Comparison of ENCODE assay signal across 8 mouse cellular contexts in the genomic region with DNA sequence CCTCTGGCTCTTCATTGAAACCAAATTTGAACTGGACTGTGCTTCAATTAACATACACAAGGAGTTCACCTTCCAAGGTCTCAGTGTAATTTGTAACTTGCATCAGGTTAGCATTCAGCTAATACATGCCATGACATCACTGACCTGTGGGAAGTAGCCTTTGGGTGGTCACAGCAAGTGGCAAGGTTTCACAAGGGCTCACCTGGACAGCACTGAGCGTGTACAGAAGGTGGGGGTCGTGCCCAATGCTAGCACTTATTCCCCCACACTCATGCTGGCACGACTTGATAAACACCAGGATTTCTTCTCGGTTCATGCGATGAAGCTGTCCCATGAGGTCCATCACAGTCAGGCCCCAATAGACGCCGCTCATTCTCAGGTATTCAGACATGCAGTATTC. TPM values are rescaled to one million over a fixed set of nuclear protein-coding genes. Genes with fewer than 3 reads are reported as not detected.
DNase-seq lines count a peak whose midpoint lies in the region; ATAC-seq and TF ChIP-seq lines count a peak whose summit lies in the region.

No protein-coding gene starts in this region.

- no peaks in the 10 kb centered on the region for H3K27me3 ChIP-seq in heart, embryonic 10.5 days (ENCODE audit: insufficient read depth, poor library complexity, severe bottlenecking)
- H3K27me3 ChIP-seq in ES-Bruce4 (ENCODE audit: control insufficient read depth, insufficient read depth, low read length, poor library complexity, severe bottlenecking) = no peaks in the 10 kb centered on the region
- H3K27me3 ChIP-seq in forebrain, postnatal 0 days (ENCODE audit: insufficient read depth, low read length) = no peaks in the 10 kb centered on the region
- H3K27me3 ChIP-seq in midbrain, embryonic 10.5 days (ENCODE audit: low read depth, poor library complexity, severe bottlenecking) = no peaks in the 10 kb centered on the region

- no peak for DNase-seq in heart, embryonic 10.5 days (ENCODE audit: low spot score)
- DNase-seq in heart, postnatal 10 days = no peak
- no peak for DNase-seq in forebrain, postnatal 0 days
- DNase-seq in midbrain, embryonic 10.5 days (ENCODE audit: low spot score) = no peak
- DNase-seq in B cell, adult 2 months = no peak
- DNase-seq in embryo, embryonic 10 days (ENCODE audit: low spot score) = no peak
- no peak for DNase-seq in thymus, postnatal 14 days

- peaks cover 51% of the 10 kb centered on the region for H3K4me1 ChIP-seq in heart, embryonic 10.5 days
- no peaks in the 10 kb centered on the region for H3K4me1 ChIP-seq in ES-Bruce4 (ENCODE audit: control insufficient read depth, insufficient read depth, low read length)
- peaks cover 15% of the 10 kb centered on the region for H3K4me1 ChIP-seq in forebrain, postnatal 0 days (ENCODE audit: insufficient read depth)
- peaks cover 43% of the 10 kb centered on the region for H3K4me1 ChIP-seq in midbrain, embryonic 10.5 days

- no peak for TF ChIP-seq CTCF in ES-Bruce4 (IDR thresholded peaks at IDR 0.05; ENCODE audit: low read depth, low read length)
- TF ChIP-seq CTCF in forebrain, postnatal 0 days (IDR thresholded peaks at IDR 0.05; ENCODE audit: low read depth) = no peak

- no peak overlapping the region for H3K27ac ChIP-seq in heart, embryonic 10.5 days
- peak overlapping the region; percentile 92 for H3K27ac ChIP-seq in ES-Bruce4 (ENCODE audit: insufficient read depth, low read length)
- H3K27ac ChIP-seq in forebrain, postnatal 0 days (ENCODE audit: low read depth, low read length) = no peak overlapping the region
- H3K27ac ChIP-seq in midbrain, embryonic 10.5 days (replicated peaks) = no peak overlapping the region

- no peak for TF ChIP-seq EP300 in ES-Bruce4 (IDR thresholded peaks at IDR 0.05; ENCODE audit: insufficient read depth, low read depth, low read length)

- peaks cover 62% of the 10 kb centered on the region for H3K36me3 ChIP-seq in heart, embryonic 10.5 days
- H3K36me3 ChIP-seq in ES-Bruce4 (ENCODE audit: control insufficient read depth, insufficient read depth, low read length, poor library complexity, severe bottlenecking) = peaks cover 61% of the 10 kb centered on the region
- H3K36me3 ChIP-seq in forebrain, postnatal 0 days (ENCODE audit: insufficient read depth) = peaks cover 50% of the 10 kb centered on the region
- H3K36me3 ChIP-seq in midbrain, embryonic 10.5 days = peaks cover 64% of the 10 kb centered on the region

- no peak for ATAC-seq in forebrain, postnatal 0 days

- TF ChIP-seq POLR2A in ES-Bruce4 (IDR thresholded peaks at IDR 0.05; ENCODE audit: insufficient read depth, low read length) = no peak

- peak overlapping the region; percentile 98 for H3K9ac ChIP-seq in ES-Bruce4 (ENCODE audit: low read depth, poor library complexity, severe bottlenecking)
- no peak overlapping the region for H3K9ac ChIP-seq in forebrain, postnatal 0 days

- H3K4me2 ChIP-seq in forebrain, postnatal 0 days (ENCODE audit: low read depth) = peak overlapping the region; percentile 77; the same call in 1 of the 2 replicates

- intact Hi-C loops in heart, postnatal 10 days (cut with DNase I) = no loop called here

- no peaks in the 10 kb centered on the region for H3K9me3 ChIP-seq in heart, embryonic 10.5 days
- no peaks in the 10 kb centered on the region for H3K9me3 ChIP-seq in ES-Bruce4 (replicated peaks; ENCODE audit: control insufficient read depth, insufficient read depth, low read length, poor library complexity, severe bottlenecking)
- H3K9me3 ChIP-seq in forebrain, postnatal 0 days (ENCODE audit: low read length) = no peaks in the 10 kb centered on the region
- no peaks in the 10 kb centered on the region for H3K9me3 ChIP-seq in midbrain, embryonic 10.5 days (replicated peaks)

- 69% methylated on average over 7 of the region's 7 CpGs for WGBS in heart, embryonic 10.5 days
- 77% methylated on average over 7 of the region's 7 CpGs for WGBS in forebrain, postnatal 0 days
- WGBS in midbrain, embryonic 10.5 days = 76% methylated on average over 7 of the region's 7 CpGs

- peak overlapping the region; percentile 94 for H3K4me3 ChIP-seq in heart, embryonic 10.5 days
- H3K4me3 ChIP-seq in ES-Bruce4 (ENCODE audit: low read depth, low read length) = peak overlapping the region; percentile 85
- H3K4me3 ChIP-seq in forebrain, postnatal 0 days (ENCODE audit: low read depth, low read length) = no peak overlapping the region
- peak overlapping the region; percentile 95 for H3K4me3 ChIP-seq in midbrain, embryonic 10.5 days

RNA-seq across cellular contexts. Expression of gene Rabggtb, which starts 2.3 kb away (rescaled TPM):
- polyA plus RNA-seq in heart, embryonic 10.5 days (2016; fragmentation: Nextera tagmentation; extraction: Ambion mirVana) = 56.8 and 57.2 TPM in 2 replicates
- total RNA-seq in heart, postnatal 10 days (2021) = 100 to 1,000 TPM; 102 to 110 TPM
- 140 and 143 TPM in 2 replicates for polyA plus RNA-seq in ES-Bruce4 (2011; ENCODE audit: insufficient read depth, insufficient read length, low read depth, missing spikeins)
- total RNA-seq in forebrain, postnatal 0 days (2014; rRNA removed) = 69.9 and 71.2 TPM in 2 replicates
- polyA plus RNA-seq in forebrain, postnatal 0 days (2015; fragmentation: Nextera tagmentation; extraction: Ambion mirVana) = 56.9 and 58.3 TPM in 2 replicates
- 43.7 and 48.0 TPM in 2 replicates for polyA plus RNA-seq in midbrain, embryonic 10.5 days (2016; fragmentation: Nextera tagmentation; extraction: Ambion mirVana)

RNA-seq across cellular contexts. Expression of gene Msh4, which starts 4.6 kb away (rescaled TPM):
- 0.09 and 0.11 TPM in 2 replicates for polyA plus RNA-seq in heart, embryonic 10.5 days (2016; fragmentation: Nextera tagmentation; extraction: Ambion mirVana)
- under 1 TPM; 0.20 to 0.22 TPM for total RNA-seq in heart, postnatal 10 days (2021)
- 1.8 and 1.9 TPM in 2 replicates for polyA plus RNA-seq in ES-Bruce4 (2011; ENCODE audit: insufficient read depth, insufficient read length, low read depth, missing spikeins)
- total RNA-seq in forebrain, postnatal 0 days (2014; rRNA removed) = 0.31 and 0.95 TPM in 2 replicates
- 0.05 and 0.13 TPM in 2 replicates for polyA plus RNA-seq in forebrain, postnatal 0 days (2015; fragmentation: Nextera tagmentation; extraction: Ambion mirVana)
- polyA plus RNA-seq in midbrain, embryonic 10.5 days (2016; fragmentation: Nextera tagmentation; extraction: Ambion mirVana) = 0.07 and 0.09 TPM in 2 replicates

RNA-seq across cellular contexts. Expression of gene Acadm, which starts 33.9 kb away (rescaled TPM):
- 91.2 and 141 TPM in 2 replicates for polyA plus RNA-seq in heart, embryonic 10.5 days (2016; fragmentation: Nextera tagmentation; extraction: Ambion mirVana)
- total RNA-seq in heart, postnatal 10 days (2021) = 100 to 1,000 TPM; 859 to 893 TPM
- polyA plus RNA-seq in ES-Bruce4 (2011; ENCODE audit: insufficient read depth, insufficient read length, low read depth, missing spikeins) = 88.7 and 105 TPM in 2 replicates
- total RNA-seq in forebrain, postnatal 0 days (2014; rRNA removed) = 31.5 and 32.4 TPM in 2 replicates
- polyA plus RNA-seq in forebrain, postnatal 0 days (2015; fragmentation: Nextera tagmentation; extraction: Ambion mirVana) = 39.7 and 40.1 TPM in 2 replicates
- 44.4 and 53.5 TPM in 2 replicates for polyA plus RNA-seq in midbrain, embryonic 10.5 days (2016; fragmentation: Nextera tagmentation; extraction: Ambion mirVana)
